Mouse (Mus musculus) right cerebral cortex, adult 18-20 months (tissue): ENCODE data around the gene Atp1a2.

ENCODE experiments used
- DNase-seq: peaks from one replicate; pipeline ENCODE4 v3.0.0; 2022; ENCODE audit warnings: mixed read lengths

Gene Atp1a2

GRCm38 (mm10) chr1:172302851-172303250 is 5.0 kb upstream of the Atp1a2 start:
- DNase-seq = no peak

- no peak for DNase-seq
Measured at GRCm38 (mm10) chr1:172302311-172302710, 4.4 kb upstream of the Atp1a2 start.

DNA sequence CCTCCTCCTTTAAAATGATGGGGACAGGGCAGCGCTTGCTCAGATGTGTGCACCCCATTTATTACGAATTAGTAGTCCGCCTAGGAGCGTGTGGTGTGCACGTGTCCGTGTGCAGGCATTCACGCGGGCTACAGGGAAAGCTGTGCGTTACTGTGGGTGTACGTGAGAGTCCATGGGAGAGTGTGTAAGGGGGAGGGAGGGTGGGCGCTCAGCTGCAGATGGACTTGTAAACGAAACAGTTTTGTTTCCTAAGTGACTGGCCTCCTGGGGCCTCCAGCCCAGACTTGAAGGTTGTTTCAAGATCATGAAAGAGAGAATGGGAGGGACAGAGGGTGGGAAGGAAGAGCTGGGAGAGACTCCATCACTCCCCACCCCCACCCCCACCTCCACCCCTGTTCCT is 3.3 kb upstream of the Atp1a2 start:
- no peak for DNase-seq

GRCm38 (mm10) chr1:172300247-172300646 is 2.4 kb upstream of the Atp1a2 start:
- no peak for DNase-seq

GRCm38 (mm10) chr1:172299528-172299927 is 1.7 kb upstream of the Atp1a2 start:
- no peak for DNase-seq

- DNase-seq = no peak
Measured at GRCm38 (mm10) chr1:172296816-172297510, 901 bp downstream of the Atp1a2 start.

DNA sequence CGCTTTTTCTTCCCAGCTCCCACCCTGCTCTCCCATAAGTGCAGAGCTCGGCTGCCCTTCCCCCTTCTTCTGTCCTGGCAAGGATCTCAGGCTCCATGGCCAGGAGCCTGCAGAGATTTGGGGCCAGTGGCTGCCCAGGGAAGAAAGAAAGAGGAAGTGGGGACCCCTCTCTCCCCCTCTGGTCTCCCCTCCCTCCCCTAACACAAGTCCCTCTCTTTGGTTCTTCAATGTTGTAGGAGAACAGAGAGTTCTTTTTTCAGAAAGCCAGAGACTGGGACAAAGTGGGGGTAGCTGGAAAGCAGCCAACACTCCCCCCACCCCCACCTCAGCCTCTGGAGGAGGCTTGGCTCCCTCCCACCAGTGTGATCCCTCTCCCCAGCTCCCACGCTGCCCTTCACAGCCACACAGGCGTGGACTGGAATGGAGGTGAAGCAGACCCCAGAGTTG is 2.1 kb downstream of the Atp1a2 start:
- DNase-seq = no peak

DNA sequence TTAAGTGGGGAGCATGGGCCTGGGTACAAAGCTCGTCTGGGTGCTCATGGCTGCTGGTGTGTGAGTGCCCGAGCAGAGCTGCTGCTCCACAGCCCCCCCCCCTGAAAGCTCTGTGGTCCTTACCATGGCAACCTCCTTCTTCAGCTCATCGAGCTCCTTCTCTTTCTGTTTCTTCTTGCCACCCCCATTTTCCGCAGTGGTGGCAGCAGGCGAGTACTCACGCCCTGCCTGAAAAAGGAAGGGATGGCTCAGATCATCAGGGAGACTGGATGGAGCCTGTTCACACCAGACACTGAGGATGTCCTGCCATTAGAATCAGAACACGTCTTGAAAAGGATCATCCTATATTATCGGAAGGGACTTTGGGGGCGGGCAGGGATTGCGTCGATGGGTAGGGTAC is 4.4 kb downstream of the Atp1a2 start:
- no peak for DNase-seq

DNA sequence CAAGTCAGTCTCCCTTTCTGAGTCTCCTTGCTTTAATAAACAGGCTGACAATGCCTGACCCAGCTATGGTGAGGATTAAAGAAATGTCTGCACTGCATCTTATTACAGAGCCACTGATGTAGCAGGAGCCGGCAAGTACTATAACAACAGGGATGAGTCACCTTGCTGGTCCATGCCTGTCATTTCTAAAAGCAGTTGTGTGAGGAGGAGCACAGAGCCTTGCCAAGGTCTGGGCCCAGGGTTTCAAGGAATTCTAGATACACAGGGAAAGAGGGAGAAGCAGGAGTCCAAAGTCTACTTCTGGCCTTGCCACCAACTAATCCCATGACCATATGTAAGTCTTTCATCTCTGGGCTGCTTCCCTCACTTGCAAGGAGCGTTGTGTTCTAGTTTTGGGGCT is 5.0 kb downstream of the Atp1a2 start:
- peak; percentile 68 for DNase-seq

- no peak for DNase-seq
Measured at GRCm38 (mm10) chr1:172289617-172289946, 8.3 kb downstream of the Atp1a2 start.

- DNase-seq = no peak
Measured at GRCm38 (mm10) chr1:172288900-172289616, 8.8 kb downstream of the Atp1a2 start.

DNA sequence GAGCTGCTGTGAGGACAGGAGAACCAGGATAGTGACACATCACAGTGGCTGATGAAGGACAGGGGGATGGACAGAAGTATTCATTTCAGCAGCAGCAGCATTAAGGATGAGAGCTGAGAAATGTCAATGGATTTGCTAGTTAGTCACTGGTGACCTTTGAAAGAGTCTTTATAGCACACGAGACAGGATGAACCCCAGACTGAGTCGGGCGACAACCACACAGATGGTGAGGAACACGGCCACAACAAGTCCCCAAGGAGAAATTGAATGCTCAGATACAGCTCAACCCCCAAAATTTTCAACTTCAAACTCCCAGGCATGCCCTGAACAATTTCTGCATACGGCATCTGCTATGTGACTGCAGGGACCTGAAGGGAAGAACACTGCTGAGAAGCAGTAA is 11.1 kb downstream of the Atp1a2 start:
- DNase-seq = no peak

GRCm38 (mm10) chr1:172284221-172284620 is 13.6 kb downstream of the Atp1a2 start:
- DNase-seq = no peak

DNA sequence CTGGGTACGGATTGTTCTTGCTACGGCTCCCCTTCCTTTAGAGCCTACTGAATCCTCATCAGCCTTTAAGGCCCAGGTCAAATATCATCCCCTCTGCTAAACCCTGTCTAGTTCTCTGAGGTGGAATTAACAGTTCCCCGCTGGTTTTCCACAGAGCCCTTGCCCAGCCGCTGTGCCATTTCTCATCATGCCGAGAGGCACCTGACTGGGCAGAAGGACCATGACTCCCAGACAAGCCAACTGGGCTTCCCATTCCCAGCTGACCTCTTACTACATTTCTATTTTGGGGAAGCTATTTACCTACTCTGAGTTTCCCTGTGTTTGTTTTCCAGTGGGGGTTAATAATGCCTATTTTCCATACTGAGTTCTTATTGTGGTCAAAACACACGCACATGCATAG is 14.8 kb downstream of the Atp1a2 start:
- DNase-seq = no peak

- DNase-seq = peak; percentile 52
Measured at GRCm38 (mm10) chr1:172281522-172282254, 16.2 kb downstream of the Atp1a2 start.

- DNase-seq = no peak
Measured at GRCm38 (mm10) chr1:172279768-172280509, 17.9 kb downstream of the Atp1a2 start.

DNA sequence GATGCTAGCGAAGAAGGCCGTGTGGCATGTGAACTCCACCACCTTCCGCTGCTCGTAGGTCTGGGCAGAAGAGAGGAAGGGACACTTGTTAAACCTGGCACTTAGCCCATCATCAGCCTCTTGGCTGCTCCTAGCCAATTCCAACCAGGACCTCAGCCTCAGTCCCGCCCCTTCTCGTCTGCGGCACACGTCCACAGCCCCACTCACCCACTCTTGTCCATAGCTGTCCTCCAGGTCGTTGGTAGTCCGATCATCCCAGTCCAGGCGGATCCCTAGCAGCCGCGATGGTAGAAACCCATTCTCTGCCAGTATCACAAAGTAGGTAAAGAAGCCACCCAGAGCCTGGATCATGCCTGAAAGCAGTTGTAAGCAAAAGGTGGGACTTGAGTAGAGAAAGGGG is 19.5 kb downstream of the Atp1a2 start:
- DNase-seq = no peak

- no peak for DNase-seq
Measured at GRCm38 (mm10) chr1:172277172-172277571, 20.7 kb downstream of the Atp1a2 start.

GRCm38 (mm10) chr1:172274547-172274946 is 23.3 kb downstream of the Atp1a2 start:
- no peak for DNase-seq

GRCm38 (mm10) chr1:172274116-172274515 is 23.7 kb downstream of the Atp1a2 start:
- no peak for DNase-seq

DNA sequence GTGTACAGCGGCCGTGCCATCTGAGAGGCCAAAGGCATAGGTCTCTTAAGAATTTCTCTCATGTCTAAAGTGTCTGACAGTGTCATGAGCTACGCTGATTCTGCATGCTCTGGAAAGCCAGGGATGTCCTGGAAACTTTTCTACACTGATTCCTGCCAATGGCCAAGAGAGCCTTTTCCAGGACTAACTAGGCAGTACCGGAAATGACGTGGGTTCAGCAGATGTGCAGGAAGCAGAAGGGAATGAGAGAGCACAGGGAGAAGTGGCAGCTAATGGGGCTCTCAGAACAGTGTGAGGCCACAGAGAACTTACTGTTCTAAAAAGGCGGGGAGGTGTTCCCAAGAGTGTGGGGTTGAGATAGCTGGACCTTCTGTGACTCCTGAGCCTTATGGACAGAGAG is 24.5 kb downstream of the Atp1a2 start:
- DNase-seq = no peak

DNA sequence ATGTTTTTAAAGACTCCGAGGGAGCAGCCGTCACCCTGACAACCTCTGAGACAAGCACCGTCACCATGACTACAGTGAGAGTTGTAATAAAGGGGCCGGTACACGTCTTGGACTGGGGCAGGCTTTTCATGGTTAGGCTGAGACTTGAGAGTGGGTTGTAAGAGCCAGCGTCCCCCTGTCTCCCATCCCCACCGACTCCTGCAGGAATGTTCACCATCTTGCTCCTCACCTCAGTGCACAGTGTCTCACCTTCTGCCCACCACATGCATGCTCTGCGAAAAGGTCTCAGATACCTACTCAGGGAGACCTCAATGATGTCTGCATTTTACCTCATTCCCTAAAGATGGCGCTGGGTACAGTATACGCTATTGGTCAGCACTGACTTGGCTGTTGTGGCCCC is 26.1 kb downstream of the Atp1a2 start:
- peak; percentile 46 for DNase-seq

GRCm38 (mm10) chr1:172271208-172271607 is 26.7 kb downstream of the Atp1a2 start:
- no peak for DNase-seq
